Mouse (Mus musculus): ENCODE data around the gene Sgms1.

GRCm38 (mm10) chr19:32416692-32417317, 27.3 kb upstream of the Sgms1 start:
- TF ChIP-seq CTCF (IDR thresholded peaks at IDR 0.05; ENCODE audit: control insufficient read depth, insufficient read depth, insufficient replicate concordance, low read depth, low read length) (no peak), POLR2A (IDR thresholded peaks at IDR 0.05; ENCODE audit: control insufficient read depth, low read depth, low read length) (no peak)

Data from testis, adult 2 months (tissue).